Mouse (Mus musculus): Measurements from ENCODE around the gene Atxn1. TPM values are rescaled to one million over a fixed set of nuclear protein-coding genes. Genes with fewer than 3 reads are reported as not detected.

The Atxn1 gene
- polyA plus RNA-seq, 1 experiment from 2014 or later: 8.3 TPM

DNA sequence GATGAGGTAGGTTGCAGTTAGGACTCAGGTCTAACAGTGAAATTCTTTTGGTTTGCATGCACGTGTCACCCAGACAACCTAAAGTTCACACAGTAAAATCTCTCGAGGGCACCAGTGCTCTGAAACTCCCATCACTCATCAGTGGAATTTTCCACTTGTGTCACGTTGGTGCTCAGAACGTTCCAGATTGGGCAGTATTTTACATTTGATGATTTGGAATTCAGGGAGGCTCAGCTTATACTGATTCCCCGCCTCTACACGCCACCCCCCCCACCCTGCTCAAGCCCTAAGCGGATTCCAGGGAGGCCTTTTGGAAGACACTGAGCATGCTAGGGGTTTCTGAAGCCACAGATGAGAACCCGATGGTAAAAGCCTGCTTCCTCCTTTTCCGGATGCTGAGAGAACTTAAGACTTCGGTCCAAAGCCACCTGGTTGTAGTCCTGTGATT lies 81.0 kb downstream of the Atxn1 start:
- ChIA-PET CTCF (interaction anchor here (0.9 to 1.1 kb wide), 2 partner anchors 13 to 41 kb away, joined by 3 to 5 read pairs; no protein-coding TSS in a partner anchor), POLR2A (interaction anchor here (1.6 kb wide), 1 partner anchor 10 kb away, joined by 4 read pairs; no protein-coding TSS in a partner anchor)
- no peak for TF ChIP-seq CTCF (IDR thresholded peaks at IDR 0.05)
- ATAC-seq: no peak
- no peaks in the 10 kb centered on the region for H3K27me3 ChIP-seq
- in situ Hi-C loops (cut with MboI; ENCODE audit: low pct_unique_long_range_greater_than_20kb): no loop called here
- DNase-seq (ENCODE audit: low read depth, low spot score): no peak

- no peak for DNase-seq (ENCODE audit: low read depth, low spot score)
- no peaks in the 10 kb centered on the region for H3K27me3 ChIP-seq
- in situ Hi-C loops (cut with MboI; ENCODE audit: low pct_unique_long_range_greater_than_20kb): no loop called here
- TF ChIP-seq CTCF (IDR thresholded peaks at IDR 0.05): no peak
- ChIA-PET POLR2A (interaction anchor here (0.6 to 1.6 kb wide), 2 partner anchors 11 to 32 kb away, joined by 3 to 4 read pairs; no protein-coding TSS in a partner anchor), CTCF (interaction anchor here (1.1 kb wide), 1 partner anchor 42 kb away, joined by 3 read pairs; no protein-coding TSS in a partner anchor)
- ATAC-seq: peak; percentile 41
Observed at GRCm38 (mm10) chr13:45882976-45883440, 81.8 kb downstream of the Atxn1 start.

DNA sequence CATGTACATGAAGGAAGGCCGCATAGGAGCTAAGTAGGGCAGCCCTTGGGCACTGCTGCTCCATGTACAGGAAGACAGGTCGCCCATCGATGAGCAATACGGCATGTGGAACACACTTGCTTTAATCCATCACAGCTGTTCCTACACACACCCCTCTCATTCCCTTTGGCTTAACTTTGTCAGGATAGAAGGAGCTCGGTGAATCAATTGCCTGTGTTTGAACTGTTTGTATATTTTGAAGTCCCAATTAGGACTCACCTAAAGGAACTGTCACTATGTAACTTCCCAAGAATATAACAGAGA lies 84.3 kb downstream of the Atxn1 start:
- CTCF ChIA-PET: interaction anchor here (0.8 to 1.1 kb wide), 2 partner anchors 31 to 53 kb away, joined by 3 read pairs; no protein-coding TSS in a partner anchor

GRCm38 (mm10) chr13:45879746-45880542 lies 84.9 kb downstream of the Atxn1 start:
- TF ChIP-seq CTCF (IDR thresholded peaks at IDR 0.05): no peak
- ChIA-PET CTCF (interaction anchor here (0.8 to 1.1 kb wide), 2 partner anchors 32 to 52 kb away, joined by 3 read pairs; no protein-coding TSS in a partner anchor), POLR2A (no interaction called here)
- in situ Hi-C loops (cut with MboI; ENCODE audit: low pct_unique_long_range_greater_than_20kb): no loop called here
- DNase-seq (ENCODE audit: low read depth, low spot score): peak; percentile 53
- peak; percentile 36 for ATAC-seq
- H3K27me3 ChIP-seq: no peaks in the 10 kb centered on the region

More for the DNA sequence above, 84.3 kb downstream of the Atxn1 start:
- TF ChIP-seq CTCF (IDR thresholded peaks at IDR 0.05): no peak
- ATAC-seq (no peak), DNase-seq (ENCODE audit: low read depth, low spot score) (no peak)
- in situ Hi-C loops (cut with MboI; ENCODE audit: low pct_unique_long_range_greater_than_20kb): no loop called here
- POLR2A ChIA-PET: no interaction called here
- no peaks in the 10 kb centered on the region for H3K27me3 ChIP-seq

GRCm38 (mm10) chr13:45876939-45877338 lies 87.9 kb downstream of the Atxn1 start:
- ChIA-PET POLR2A (interaction anchor here (0.7 kb wide), 1 partner anchor 58 kb away, joined by 8 read pairs; no protein-coding TSS in a partner anchor), CTCF (interaction anchor here (1.5 kb wide), 1 partner anchor 90 kb away, joined by 3 read pairs; no protein-coding TSS in a partner anchor)
- in situ Hi-C loops (cut with MboI; ENCODE audit: low pct_unique_long_range_greater_than_20kb): no loop called here
- TF ChIP-seq CTCF (IDR thresholded peaks at IDR 0.05): no peak
- ATAC-seq: no peak
- H3K27me3 ChIP-seq: no peaks in the 10 kb centered on the region
- no peak for DNase-seq (ENCODE audit: low read depth, low spot score)

DNA sequence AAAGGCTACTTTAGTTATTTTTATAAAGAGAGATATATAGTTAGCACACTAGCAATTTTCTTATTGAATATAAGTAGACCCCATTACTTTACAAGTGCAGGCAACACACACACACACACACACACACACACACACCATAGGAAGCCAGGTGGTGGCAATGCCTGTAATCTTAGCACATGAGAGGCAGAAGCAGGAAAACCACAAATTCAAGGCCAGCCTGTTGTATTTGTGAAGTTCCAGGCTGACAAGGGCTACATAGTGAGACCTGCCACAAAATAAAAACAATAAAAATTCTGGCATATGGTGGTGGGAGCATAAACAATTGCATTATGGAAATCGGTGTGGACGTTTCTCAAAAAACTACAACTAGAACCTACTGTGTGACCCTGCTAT lies 88.4 kb downstream of the Atxn1 start:
- H3K27me3 ChIP-seq: no peaks in the 10 kb centered on the region
- TF ChIP-seq CTCF (IDR thresholded peaks at IDR 0.05): no peak
- in situ Hi-C loops (cut with MboI; ENCODE audit: low pct_unique_long_range_greater_than_20kb): no loop called here
- DNase-seq (ENCODE audit: low read depth, low spot score) (no peak), ATAC-seq (no peak)
- ChIA-PET POLR2A (interaction anchor here (0.7 to 1.0 kb wide), 2 partner anchors 9 to 57 kb away, joined by 3 to 8 read pairs; no protein-coding TSS in a partner anchor), CTCF (interaction anchor here (1.2 kb wide), 1 partner anchor 13 kb away, joined by 3 read pairs; no protein-coding TSS in a partner anchor)

DNA sequence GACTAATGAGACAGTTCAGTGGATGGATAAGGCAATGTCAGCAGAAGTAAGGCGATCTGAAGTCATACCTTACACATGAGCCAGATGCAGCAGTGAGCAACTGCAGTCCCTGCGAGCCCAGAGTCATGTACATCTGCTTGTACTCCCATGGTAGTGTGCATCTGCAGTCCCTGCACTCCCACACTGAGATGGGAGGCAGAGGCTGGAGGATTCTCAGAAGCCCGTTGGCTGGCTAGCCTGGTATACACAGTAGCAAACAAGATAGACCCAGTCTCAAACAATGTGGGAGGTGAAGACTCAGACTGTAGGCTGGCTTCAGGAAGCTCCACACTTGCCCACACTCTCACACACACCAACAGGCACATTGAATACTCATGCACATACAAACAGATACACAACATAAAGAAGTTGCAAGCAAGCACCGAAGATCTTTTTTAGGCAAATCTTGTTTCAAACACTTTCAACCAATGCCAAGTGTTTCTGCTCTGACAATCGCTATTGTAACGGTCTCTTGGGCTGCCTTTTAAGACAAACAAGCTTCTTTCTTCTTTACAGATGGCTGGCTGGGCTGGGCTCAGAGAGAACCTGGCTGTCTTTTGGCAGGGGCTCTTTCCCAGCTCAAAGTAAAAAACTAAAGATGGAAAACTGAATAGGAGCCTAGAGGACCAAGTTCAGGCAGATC lies 89.0 kb downstream of the Atxn1 start:
- CTCF ChIA-PET: interaction anchor here (1.2 kb wide), 1 partner anchor 14 kb away, joined by 3 read pairs; no protein-coding TSS in a partner anchor
- ATAC-seq (no peak), DNase-seq (ENCODE audit: low read depth, low spot score) (no peak)
- POLR2A ChIA-PET: interaction anchor here (1.0 kb wide), 1 partner anchor 9 kb away, joined by 3 read pairs; no protein-coding TSS in a partner anchor
- TF ChIP-seq CTCF (IDR thresholded peaks at IDR 0.05): no peak
- in situ Hi-C loops (cut with MboI; ENCODE audit: low pct_unique_long_range_greater_than_20kb): no loop called here
- no peaks in the 10 kb centered on the region for H3K27me3 ChIP-seq

GRCm38 (mm10) chr13:45874196-45874595 lies 90.6 kb downstream of the Atxn1 start:
- DNase-seq (ENCODE audit: low read depth, low spot score) (no peak), ATAC-seq (no peak)
- TF ChIP-seq CTCF (IDR thresholded peaks at IDR 0.05): no peak
- no peaks in the 10 kb centered on the region for H3K27me3 ChIP-seq
- in situ Hi-C loops (cut with MboI; ENCODE audit: low pct_unique_long_range_greater_than_20kb): no loop called here
- CTCF ChIA-PET: no interaction called here
- POLR2A ChIA-PET: no interaction called here

DNA sequence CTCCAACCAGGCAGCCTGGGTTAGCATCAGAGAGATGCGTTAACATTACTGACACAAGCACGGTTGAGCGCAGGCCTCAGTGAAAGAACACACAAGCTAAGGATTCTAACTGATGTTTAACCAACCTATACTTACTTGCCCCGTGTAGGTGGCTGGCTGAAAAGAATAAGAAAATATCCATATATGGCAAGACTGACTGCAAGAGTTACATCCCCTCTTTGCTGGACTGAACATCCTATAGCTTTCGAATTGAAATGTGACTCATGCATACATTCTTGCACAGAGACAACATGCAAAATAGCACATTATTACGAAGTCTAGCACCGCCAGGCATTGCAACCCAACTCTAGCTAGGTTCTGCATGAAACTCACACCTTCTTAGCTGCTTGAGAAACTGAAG lies 91.8 kb downstream of the Atxn1 start:
- no peak for TF ChIP-seq CTCF (IDR thresholded peaks at IDR 0.05)
- no peak for ATAC-seq
- in situ Hi-C loops (cut with MboI; ENCODE audit: low pct_unique_long_range_greater_than_20kb): no loop called here
- no peak for DNase-seq (ENCODE audit: low read depth, low spot score)
- no peaks in the 10 kb centered on the region for H3K27me3 ChIP-seq
- ChIA-PET POLR2A (interaction anchor here (1.4 kb wide), 1 partner anchor 89 kb away, joined by 4 read pairs; no protein-coding TSS in a partner anchor), CTCF (no interaction called here)

GRCm38 (mm10) chr13:45872041-45872746 lies 92.6 kb downstream of the Atxn1 start:
- no peak for TF ChIP-seq CTCF (IDR thresholded peaks at IDR 0.05)
- ChIA-PET POLR2A (interaction anchor here (1.0 to 1.4 kb wide), 2 partner anchors 90 to 92 kb away, joined by 4 to 5 read pairs; no protein-coding TSS in a partner anchor), CTCF (no interaction called here)
- DNase-seq (ENCODE audit: low read depth, low spot score) (peak; percentile 73), ATAC-seq (peak; percentile 94)
- in situ Hi-C loops (cut with MboI; ENCODE audit: low pct_unique_long_range_greater_than_20kb): no loop called here
- H3K27me3 ChIP-seq: no peaks in the 10 kb centered on the region

Measured in Patski (cell line).